In genomic region chr11:118684665-118685064, GRCm38 (mm10) we compare ENCODE assay signal across 27 mouse cellular contexts.
DNase-seq lines count a peak whose midpoint lies in the region; ATAC-seq lines count a peak whose summit lies in the region.
"Had no signal": no experiment of that assay in that cellular context is flagged by ENCODE, and none has a peak within 500 bp of the region (broad histone marks: within the 10 kb centered on the region; RNA-seq: fewer than 3 reads in every experiment).

No protein-coding gene starts in this region.

- no peak overlapping the region for H3K4me2 ChIP-seq in hindbrain, embryonic 13.5 days
- H3K4me2 ChIP-seq in hindbrain, embryonic 16.5 days (ENCODE audit: low read length), result no peak overlapping the region
- no peak overlapping the region for H3K4me2 ChIP-seq in neural tube, embryonic 11.5 days (ENCODE audit: low read depth)
- H3K4me2 ChIP-seq: embryonic facial prominence, embryonic 15.5 days; forebrain, embryonic 12.5 days; heart, embryonic 15.5 days; limb, embryonic 12.5 days; liver, embryonic 15.5 days; lung, embryonic 14.5 days had no signal

- H3K36me3 ChIP-seq in hindbrain, embryonic 13.5 days, result no peaks in the 10 kb centered on the region
- no peaks in the 10 kb centered on the region for H3K36me3 ChIP-seq in hindbrain, embryonic 16.5 days (ENCODE audit: control insufficient read depth, insufficient read depth, low read length)
- H3K36me3 ChIP-seq in neural tube, embryonic 11.5 days (ENCODE audit: control insufficient read depth, insufficient read depth, low read length), result no peaks in the 10 kb centered on the region
- H3K36me3 ChIP-seq: embryonic facial prominence, embryonic 10.5 days; embryonic facial prominence, embryonic 15.5 days; forebrain, embryonic 12.5 days; heart, embryonic 10.5 days; heart, embryonic 15.5 days; limb, embryonic 12.5 days; liver, embryonic 15.5 days had no signal

- peak; percentile 58 for DNase-seq in cerebellum, adult 11-12 months
- DNase-seq in cerebellum, postnatal 4 days (ENCODE audit: low spot score in 2 of 2), result no peak
- DNase-seq in neural tube, embryonic 11.5 days (ENCODE audit: low spot score), result no peak
- no peak for DNase-seq in neural tube, embryonic 10.5 days (ENCODE audit: extremely low spot score, low spot score)
- no peak for DNase-seq in urinary bladder, postnatal 10 days (ENCODE audit: low spot score)
- DNase-seq in heart, postnatal 4 days, result no peak
- DNase-seq: adrenal gland, adult 2 months; forebrain, postnatal 0 days; kidney, adult 11 months; right cerebral cortex, adult 18-20 months; right cerebral cortex, postnatal 4 days; thymus, adult 18-20 months; thymus, postnatal 25 days had no signal

- WGBS in hindbrain, embryonic 13.5 days, result 70% methylated on average over 4 of the region's 4 CpGs
- WGBS in hindbrain, embryonic 16.5 days, result 61% methylated on average over 4 of the region's 4 CpGs
- 75% methylated on average over 4 of the region's 4 CpGs for WGBS in neural tube, embryonic 11.5 days

- H3K4me1 ChIP-seq in hindbrain, embryonic 13.5 days (replicated peaks), result peaks cover 74% of the 10 kb centered on the region
- H3K4me1 ChIP-seq in hindbrain, embryonic 16.5 days (ENCODE audit: control insufficient read depth, insufficient read depth, low read depth, low read length), result peaks cover 23% of the 10 kb centered on the region
- H3K4me1 ChIP-seq in neural tube, embryonic 11.5 days (ENCODE audit: control insufficient read depth, insufficient read depth, low read length), result peaks cover 6% of the 10 kb centered on the region
- H3K4me1 ChIP-seq: embryonic facial prominence, embryonic 15.5 days; heart, embryonic 10.5 days; heart, embryonic 15.5 days; liver, embryonic 15.5 days had no signal

- H3K27ac ChIP-seq in hindbrain, embryonic 13.5 days, result peak overlapping the region; percentile 83
- no peak overlapping the region for H3K27ac ChIP-seq in hindbrain, embryonic 16.5 days (ENCODE audit: low read depth, low read length)
- H3K27ac ChIP-seq in neural tube, embryonic 11.5 days (ENCODE audit: low read depth, low read length), result peak overlapping the region; percentile 60
- H3K27ac ChIP-seq: embryonic facial prominence, embryonic 10.5 days; embryonic facial prominence, embryonic 15.5 days; forebrain, embryonic 12.5 days; heart, embryonic 10.5 days; heart, embryonic 15.5 days; limb, embryonic 12.5 days; liver, embryonic 15.5 days; stomach, postnatal 0 days had no signal

- ATAC-seq in hindbrain, embryonic 13.5 days (ENCODE audit: low FRiP score), result no peak
- no peak for ATAC-seq in hindbrain, embryonic 16.5 days
- no peak for ATAC-seq in neural tube, embryonic 11.5 days (ENCODE audit: insufficient read depth, low FRiP score, low TSS enrichment)
- ATAC-seq: activated CD4-positive, CD25-positive, alpha-beta regulatory T cell, adult 4 months; forebrain, postnatal 0 days; inflammation-experienced regulatory T-cells, adult 6 months; midbrain, embryonic 16.5 days had no signal

- H3K9me3 ChIP-seq in hindbrain, embryonic 13.5 days, result no peaks in the 10 kb centered on the region
- H3K9me3 ChIP-seq in hindbrain, embryonic 16.5 days (ENCODE audit: control insufficient read depth, low read length), result no peaks in the 10 kb centered on the region
- H3K9me3 ChIP-seq in neural tube, embryonic 11.5 days (ENCODE audit: control insufficient read depth, low read length), result no peaks in the 10 kb centered on the region
- H3K9me3 ChIP-seq: embryonic facial prominence, embryonic 10.5 days; embryonic facial prominence, embryonic 15.5 days; forebrain, embryonic 12.5 days; heart, embryonic 10.5 days; heart, embryonic 15.5 days; limb, embryonic 12.5 days; liver, embryonic 15.5 days had no signal

- no peak overlapping the region for H3K9ac ChIP-seq in hindbrain, embryonic 13.5 days
- H3K9ac ChIP-seq in hindbrain, embryonic 16.5 days (ENCODE audit: low read depth, low read length), result no peak overlapping the region
- no peak overlapping the region for H3K9ac ChIP-seq in neural tube, embryonic 11.5 days (ENCODE audit: low read length)
- H3K9ac ChIP-seq: embryonic facial prominence, embryonic 15.5 days; forebrain, embryonic 12.5 days; forebrain, postnatal 0 days; heart, embryonic 15.5 days; limb, embryonic 12.5 days; liver, embryonic 15.5 days; lung, embryonic 14.5 days had no signal

- H3K4me3 ChIP-seq in hindbrain, embryonic 13.5 days, result no peak overlapping the region
- no peak overlapping the region for H3K4me3 ChIP-seq in hindbrain, embryonic 16.5 days (ENCODE audit: low read length)
- no peak overlapping the region for H3K4me3 ChIP-seq in neural tube, embryonic 11.5 days (ENCODE audit: low read depth, low read length)
- H3K4me3 ChIP-seq: embryonic facial prominence, embryonic 10.5 days; embryonic facial prominence, embryonic 15.5 days; forebrain, embryonic 12.5 days; heart, embryonic 10.5 days; heart, embryonic 15.5 days; limb, embryonic 12.5 days; liver, embryonic 15.5 days had no signal

- no peaks in the 10 kb centered on the region for H3K27me3 ChIP-seq in hindbrain, embryonic 13.5 days
- no peaks in the 10 kb centered on the region for H3K27me3 ChIP-seq in hindbrain, embryonic 16.5 days (replicated peaks; ENCODE audit: control insufficient read depth, insufficient read depth, low read length)
- H3K27me3 ChIP-seq in neural tube, embryonic 11.5 days (ENCODE audit: control insufficient read depth, insufficient read depth, low read length), result no peaks in the 10 kb centered on the region
